Mouse (Mus musculus): Measurements from ENCODE around the gene Afm. TPM values are rescaled to one million over a fixed set of nuclear protein-coding genes. Genes with fewer than 3 reads are reported as not detected.

Gene Afm
- polyA plus RNA-seq, 1 experiment from 2014 or later, result not detected

DNA sequence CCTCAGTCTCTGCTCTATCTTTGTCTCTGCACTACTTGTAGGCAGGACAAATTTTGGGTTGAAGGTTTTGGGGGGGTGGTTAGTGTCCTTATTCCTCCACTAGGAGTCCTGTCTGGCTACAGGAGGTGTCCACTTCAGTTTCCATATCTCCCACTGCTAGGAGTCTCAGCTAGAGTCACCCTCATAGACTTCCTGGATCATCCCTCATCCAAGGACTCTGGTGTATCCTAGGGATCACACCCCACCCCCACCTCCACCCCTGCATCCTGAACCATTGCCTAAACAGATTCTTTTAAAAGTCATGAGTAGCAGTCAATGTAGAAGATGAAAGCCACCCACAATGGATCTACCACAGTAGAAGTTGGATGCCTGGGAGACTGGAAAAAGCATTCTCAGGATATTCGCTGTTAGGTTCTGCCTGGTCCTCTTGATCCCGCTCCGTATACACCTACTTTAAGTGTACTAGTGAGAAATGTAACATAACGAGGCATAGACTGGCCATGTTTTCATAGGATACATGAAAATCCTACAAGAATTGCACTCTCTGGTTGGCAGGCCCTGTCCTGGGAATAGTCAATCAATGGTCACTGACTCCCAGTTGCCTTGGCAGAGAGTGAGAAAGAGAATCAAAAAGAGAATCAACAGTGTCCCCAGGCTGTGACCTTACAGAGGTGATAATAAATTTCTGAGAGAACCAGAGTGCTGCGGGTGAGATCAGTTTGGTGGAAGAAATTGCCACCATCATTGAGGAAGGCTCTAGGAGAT, 8.7 kb upstream of the Afm start:
- Histone ChIP-seq H3K27ac (ENCODE audit: low read depth, low read length) (no peak overlapping the region), H3K27me3 (replicated peaks; ENCODE audit: control insufficient read depth, insufficient read depth, low read length) (no peaks in the 10 kb centered on the region), H3K4me1 (ENCODE audit: control insufficient read depth, insufficient read depth, low read length) (no peaks in the 10 kb centered on the region), H3K4me2 (ENCODE audit: low read length) (no peak overlapping the region), H3K4me3 (ENCODE audit: low read depth, low read length) (no peak overlapping the region), H3K9me3 (replicated peaks; ENCODE audit: control insufficient read depth, low read length) (no peaks in the 10 kb centered on the region), H3K36me3 (ENCODE audit: control insufficient read depth, insufficient read depth, low read length) (no peaks in the 10 kb centered on the region), H3K9ac (ENCODE audit: low read length) (no peak overlapping the region)
- ATAC-seq, result no peak
- WGBS, result 92% methylated on average over 5 of the region's 5 CpGs
- no peak for DNase-seq (ENCODE audit: low spot score)

GRCm38 (mm10) chr5:90512288-90512955, 6.3 kb upstream of the Afm start:
- no peaks in the 10 kb centered on the region for H3K9me3 ChIP-seq (replicated peaks; ENCODE audit: control insufficient read depth, low read length)
- H3K9ac ChIP-seq (ENCODE audit: low read length), result no peak overlapping the region
- H3K4me2 ChIP-seq (ENCODE audit: low read length), result no peak overlapping the region
- no peaks in the 10 kb centered on the region for H3K27me3 ChIP-seq (replicated peaks; ENCODE audit: control insufficient read depth, insufficient read depth, low read length)
- H3K4me1 ChIP-seq (ENCODE audit: control insufficient read depth, insufficient read depth, low read length), result no peaks in the 10 kb centered on the region
- no peaks in the 10 kb centered on the region for H3K36me3 ChIP-seq (ENCODE audit: control insufficient read depth, insufficient read depth, low read length)
- 85% methylated on average over 6 of the region's 6 CpGs for WGBS
- DNase-seq (ENCODE audit: low spot score), result no peak
- H3K4me3 ChIP-seq (ENCODE audit: low read depth, low read length), result no peak overlapping the region
- ATAC-seq, result no peak
- no peak overlapping the region for H3K27ac ChIP-seq (ENCODE audit: low read depth, low read length)

DNA sequence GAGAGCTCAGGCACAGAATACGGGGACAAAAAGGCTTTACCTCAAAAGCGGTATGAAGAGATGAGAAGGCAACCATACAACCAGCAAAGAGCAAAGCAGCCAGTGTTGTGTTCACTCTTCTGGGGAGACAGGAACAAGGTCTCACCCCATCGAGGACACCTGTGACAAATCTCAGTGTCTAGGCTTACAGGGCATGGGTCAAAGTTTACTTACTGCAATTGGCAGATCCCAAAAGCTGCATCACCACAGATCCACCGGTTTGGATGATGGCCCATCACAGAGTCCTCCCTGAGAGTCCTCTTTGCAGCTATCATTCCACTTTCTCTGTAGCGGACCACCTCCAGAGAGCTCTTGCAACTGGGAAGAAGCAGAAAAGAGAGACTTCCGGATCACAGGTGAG, 3.2 kb upstream of the Afm start:
- ATAC-seq, result no peak
- WGBS, result 89% methylated on average over 6 of the region's 6 CpGs

DNA sequence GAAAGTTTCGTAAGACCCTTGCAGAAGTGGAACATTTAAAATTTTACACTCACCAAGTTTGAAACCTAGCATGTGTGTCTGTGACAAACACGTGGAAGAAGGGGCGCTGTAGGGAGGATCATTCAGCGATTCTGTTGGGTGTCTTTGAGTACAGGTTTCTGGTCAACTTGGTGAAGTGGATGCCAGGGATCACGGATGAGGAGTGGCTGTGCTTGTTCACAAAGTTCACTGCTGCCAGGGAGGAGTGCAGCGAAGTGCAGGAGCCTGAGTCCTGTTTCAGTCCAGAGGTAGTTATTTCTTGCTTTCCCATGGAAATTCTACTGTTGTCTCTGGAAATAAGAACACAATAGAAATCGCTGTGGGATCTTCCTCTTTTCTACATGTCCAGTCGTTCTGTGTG, 32.5 kb downstream of the Afm start:
- H3K9me3 ChIP-seq (replicated peaks; ENCODE audit: control insufficient read depth, low read length), result no peaks in the 10 kb centered on the region
- DNase-seq (ENCODE audit: low spot score) (no peak), ATAC-seq (no peak)
- no peak overlapping the region for H3K4me2 ChIP-seq (ENCODE audit: low read length)
- H3K9ac ChIP-seq (ENCODE audit: low read length), result no peak overlapping the region
- H3K4me3 ChIP-seq (ENCODE audit: low read depth, low read length), result no peak overlapping the region
- H3K4me1 ChIP-seq (ENCODE audit: control insufficient read depth, insufficient read depth, low read length), result no peaks in the 10 kb centered on the region
- H3K27me3 ChIP-seq (replicated peaks; ENCODE audit: control insufficient read depth, insufficient read depth, low read length), result no peaks in the 10 kb centered on the region
- H3K36me3 ChIP-seq (ENCODE audit: control insufficient read depth, insufficient read depth, low read length), result no peaks in the 10 kb centered on the region
- 86% methylated on average over 8 of the region's 8 CpGs for WGBS
- no peak overlapping the region for H3K27ac ChIP-seq (ENCODE audit: low read depth, low read length)

More for the DNA sequence above, 3.2 kb upstream of the Afm start:
- Histone ChIP-seq H3K9me3 (replicated peaks; ENCODE audit: control insufficient read depth, low read length) (no peaks in the 10 kb centered on the region), H3K4me1 (ENCODE audit: control insufficient read depth, insufficient read depth, low read length) (no peaks in the 10 kb centered on the region), H3K27me3 (replicated peaks; ENCODE audit: control insufficient read depth, insufficient read depth, low read length) (no peaks in the 10 kb centered on the region), H3K27ac (ENCODE audit: low read depth, low read length) (no peak overlapping the region), H3K4me3 (ENCODE audit: low read depth, low read length) (no peak overlapping the region), H3K9ac (ENCODE audit: low read length) (no peak overlapping the region), H3K36me3 (ENCODE audit: control insufficient read depth, insufficient read depth, low read length) (no peaks in the 10 kb centered on the region), H3K4me2 (ENCODE audit: low read length) (no peak overlapping the region)
- DNase-seq (ENCODE audit: low spot score), result no peak

DNA sequence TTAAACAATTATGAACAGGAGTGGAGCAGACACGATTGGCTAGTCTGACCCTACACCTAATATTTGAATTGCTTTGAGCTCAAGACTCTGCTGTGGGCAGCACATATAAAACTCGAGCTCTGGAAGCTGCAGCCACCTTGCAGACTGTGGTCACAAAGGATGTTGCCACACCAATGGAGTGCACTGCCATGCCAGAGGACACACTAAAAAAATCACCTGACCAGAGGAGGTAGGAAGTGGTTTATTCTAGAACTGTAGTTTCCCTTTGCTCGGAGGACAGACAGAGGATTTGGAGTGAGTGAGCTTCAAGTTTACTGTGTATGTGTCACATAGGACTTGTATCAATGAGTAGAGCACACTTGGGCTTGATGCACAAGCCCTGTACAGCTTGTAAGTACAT, 37.3 kb downstream of the Afm start:
- H3K4me1 ChIP-seq (ENCODE audit: control insufficient read depth, insufficient read depth, low read length), result no peaks in the 10 kb centered on the region
- H3K27ac ChIP-seq (ENCODE audit: low read depth, low read length), result no peak overlapping the region
- DNase-seq (ENCODE audit: low spot score), result no peak
- no peaks in the 10 kb centered on the region for H3K9me3 ChIP-seq (replicated peaks; ENCODE audit: control insufficient read depth, low read length)
- no peak for ATAC-seq
- no peak overlapping the region for H3K4me3 ChIP-seq (ENCODE audit: low read depth, low read length)
- H3K36me3 ChIP-seq (ENCODE audit: control insufficient read depth, insufficient read depth, low read length), result no peaks in the 10 kb centered on the region
- WGBS, result 89% methylated on average over 3 of the region's 3 CpGs
- H3K27me3 ChIP-seq (replicated peaks; ENCODE audit: control insufficient read depth, insufficient read depth, low read length), result no peaks in the 10 kb centered on the region
- H3K4me2 ChIP-seq (ENCODE audit: low read length), result no peak overlapping the region
- no peak overlapping the region for H3K9ac ChIP-seq (ENCODE audit: low read length)

- Histone ChIP-seq H3K4me3 (ENCODE audit: low read depth, low read length) (no peak within 1 kb of the TSS), H3K4me2 (ENCODE audit: low read length) (no peak within 1 kb of the TSS), H3K27me3 (replicated peaks; ENCODE audit: control insufficient read depth, insufficient read depth, low read length) (no peaks in the 10 kb centered on the region), H3K27ac (ENCODE audit: low read depth, low read length) (no peak within 1 kb of the TSS), H3K9ac (ENCODE audit: low read length) (no peak within 1 kb of the TSS), H3K36me3 (ENCODE audit: control insufficient read depth, insufficient read depth, low read length) (no peaks in the 10 kb centered on the region), H3K9me3 (replicated peaks; ENCODE audit: control insufficient read depth, low read length) (no peaks in the 10 kb centered on the region), H3K4me1 (ENCODE audit: control insufficient read depth, insufficient read depth, low read length) (no peaks in the 10 kb centered on the region)
- DNase-seq (ENCODE audit: low spot score) (no peak), ATAC-seq (no peak)
- WGBS, result 92% methylated on average over 6 of the region's 6 CpGs
Measured at GRCm38 (mm10) chr5:90560743-90561142, 42.0 kb downstream of the Afm start, which contains the start of gene 5830473C10Rik. 5830473C10Rik (plus strand) TSS chr5:90561107.

GRCm38 (mm10) chr5:90561721-90562275, 43.1 kb downstream of the Afm start:
- H3K9me3 ChIP-seq (replicated peaks; ENCODE audit: control insufficient read depth, low read length), result no peaks in the 10 kb centered on the region
- H3K27ac ChIP-seq (ENCODE audit: low read depth, low read length), result no peak overlapping the region
- H3K4me2 ChIP-seq (ENCODE audit: low read length), result no peak overlapping the region
- H3K36me3 ChIP-seq (ENCODE audit: control insufficient read depth, insufficient read depth, low read length), result no peaks in the 10 kb centered on the region
- 90% methylated on average over 11 of the region's 11 CpGs for WGBS
- DNase-seq (ENCODE audit: low spot score) (no peak), ATAC-seq (no peak)
- H3K4me3 ChIP-seq (ENCODE audit: low read depth, low read length), result no peak overlapping the region
- no peak overlapping the region for H3K9ac ChIP-seq (ENCODE audit: low read length)
- H3K27me3 ChIP-seq (replicated peaks; ENCODE audit: control insufficient read depth, insufficient read depth, low read length), result no peaks in the 10 kb centered on the region
- no peaks in the 10 kb centered on the region for H3K4me1 ChIP-seq (ENCODE audit: control insufficient read depth, insufficient read depth, low read length)

DNA sequence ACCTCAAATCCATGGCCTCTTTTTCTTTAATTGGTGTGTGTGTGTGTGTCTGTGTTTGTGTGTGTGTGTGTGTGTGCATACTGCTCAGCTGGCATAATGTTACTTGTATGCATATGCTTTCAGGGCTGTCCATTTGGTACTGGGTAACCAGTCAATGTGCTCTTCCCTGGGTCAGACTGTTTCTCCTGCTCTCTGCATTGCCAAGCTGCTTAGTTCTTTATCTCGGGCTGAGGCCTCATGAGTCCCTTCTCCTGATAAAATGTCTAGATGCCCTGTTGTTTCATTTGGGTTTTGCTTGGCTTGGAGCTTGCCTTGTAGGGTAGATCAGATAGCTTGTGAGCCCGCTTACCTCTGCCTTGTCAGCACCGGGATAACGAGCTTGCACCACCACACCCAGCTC, 44.1 kb downstream of the Afm start:
- no peak overlapping the region for H3K4me2 ChIP-seq (ENCODE audit: low read length)
- no peaks in the 10 kb centered on the region for H3K9me3 ChIP-seq (replicated peaks; ENCODE audit: control insufficient read depth, low read length)
- no peaks in the 10 kb centered on the region for H3K36me3 ChIP-seq (ENCODE audit: control insufficient read depth, insufficient read depth, low read length)
- no peak overlapping the region for H3K9ac ChIP-seq (ENCODE audit: low read length)
- H3K4me1 ChIP-seq (ENCODE audit: control insufficient read depth, insufficient read depth, low read length), result no peaks in the 10 kb centered on the region
- 82% methylated on average over 4 of the region's 4 CpGs for WGBS
- no peak overlapping the region for H3K27ac ChIP-seq (ENCODE audit: low read depth, low read length)
- no peaks in the 10 kb centered on the region for H3K27me3 ChIP-seq (replicated peaks; ENCODE audit: control insufficient read depth, insufficient read depth, low read length)
- ATAC-seq (no peak), DNase-seq (ENCODE audit: low spot score) (no peak)
- H3K4me3 ChIP-seq (ENCODE audit: low read depth, low read length), result no peak overlapping the region

- H3K4me3 ChIP-seq (ENCODE audit: low read depth, low read length), result no peak overlapping the region
- H3K4me1 ChIP-seq (ENCODE audit: control insufficient read depth, insufficient read depth, low read length), result no peaks in the 10 kb centered on the region
- ATAC-seq, result no peak
Measured at GRCm38 (mm10) chr5:90564161-90564560, 45.4 kb downstream of the Afm start.

More at GRCm38 (mm10) chr5:90564161-90564560, 45.4 kb downstream of the Afm start:
- no peak overlapping the region for H3K27ac ChIP-seq (ENCODE audit: low read depth, low read length)
- 88% methylated on average over 4 of the region's 4 CpGs for WGBS
- DNase-seq (ENCODE audit: low spot score), result no peak
- no peak overlapping the region for H3K4me2 ChIP-seq (ENCODE audit: low read length)
- no peaks in the 10 kb centered on the region for H3K36me3 ChIP-seq (ENCODE audit: control insufficient read depth, insufficient read depth, low read length)
- no peak overlapping the region for H3K9ac ChIP-seq (ENCODE audit: low read length)
- H3K9me3 ChIP-seq (replicated peaks; ENCODE audit: control insufficient read depth, low read length), result no peaks in the 10 kb centered on the region
- H3K27me3 ChIP-seq (replicated peaks; ENCODE audit: control insufficient read depth, insufficient read depth, low read length), result no peaks in the 10 kb centered on the region

All from forebrain, embryonic 14.5 days (tissue).